Mouse (Mus musculus): ENCODE data around the gene Cdk2ap2.

DNA sequence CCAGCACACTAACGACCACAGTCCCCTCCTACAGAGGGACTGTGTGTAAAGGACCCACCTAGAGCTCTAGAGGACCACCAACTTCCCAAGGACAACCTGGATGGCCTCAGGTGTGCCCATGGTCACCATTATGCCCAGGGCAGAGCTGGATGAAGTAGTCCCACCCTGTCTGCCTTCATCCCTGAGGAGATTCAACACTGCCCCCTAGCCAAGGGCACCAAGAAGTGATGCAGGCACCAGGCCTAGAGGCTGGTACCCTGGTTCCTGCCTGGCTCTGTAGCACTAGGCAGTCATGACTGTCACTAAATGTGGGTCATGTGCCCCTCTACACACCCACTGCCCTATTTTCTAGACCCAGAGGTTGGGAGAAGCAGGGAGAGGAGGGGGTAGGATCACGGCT, 34.8 kb downstream of the Cdk2ap2 start:
- TF ChIP-seq POLR2A (IDR thresholded peaks at IDR 0.05; ENCODE audit: insufficient read depth, low read depth, low read length) (no peak), CTCF (IDR thresholded peaks at IDR 0.05; ENCODE audit: insufficient read depth, low read depth, low read length) (no peak)

Data from olfactory bulb, adult 2 months (tissue).